Mouse (Mus musculus) thymus, adult 18-20 months (tissue): Measurements from ENCODE around the gene Arhgef16.

ENCODE experiments used
- DNase-seq, 2 experiments: peaks; one replicate each; pipeline ENCODE4 v3.0.0; 2022; ENCODE audit warnings: mixed read lengths in 2 of 2

Arhgef16 gene

DNA sequence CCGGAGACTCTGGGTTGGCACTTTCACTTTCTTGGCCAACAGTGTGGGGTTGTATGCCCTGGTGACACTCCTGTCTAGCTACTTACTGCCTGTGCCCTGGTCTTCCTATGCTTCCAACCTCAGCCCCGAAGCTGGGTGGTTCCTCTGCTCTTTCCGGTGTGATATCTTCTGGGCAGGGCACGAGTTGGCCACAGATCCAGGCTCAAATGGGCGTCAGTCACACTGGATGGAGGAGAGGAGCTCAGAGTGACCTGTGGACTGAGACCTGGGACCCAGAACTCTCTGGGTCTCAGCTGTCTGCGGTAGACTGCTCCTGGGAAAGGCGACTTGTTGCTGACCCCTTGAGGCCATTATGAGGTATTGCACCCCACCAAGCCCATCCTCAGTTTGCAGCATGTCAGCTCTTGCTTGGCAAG is at the start of gene Arhgef16:
Gene Arhgef16 (minus strand): TSS at position 211 of the 416 bp plus-strand sequence.
- no peak for DNase-seq

DNA sequence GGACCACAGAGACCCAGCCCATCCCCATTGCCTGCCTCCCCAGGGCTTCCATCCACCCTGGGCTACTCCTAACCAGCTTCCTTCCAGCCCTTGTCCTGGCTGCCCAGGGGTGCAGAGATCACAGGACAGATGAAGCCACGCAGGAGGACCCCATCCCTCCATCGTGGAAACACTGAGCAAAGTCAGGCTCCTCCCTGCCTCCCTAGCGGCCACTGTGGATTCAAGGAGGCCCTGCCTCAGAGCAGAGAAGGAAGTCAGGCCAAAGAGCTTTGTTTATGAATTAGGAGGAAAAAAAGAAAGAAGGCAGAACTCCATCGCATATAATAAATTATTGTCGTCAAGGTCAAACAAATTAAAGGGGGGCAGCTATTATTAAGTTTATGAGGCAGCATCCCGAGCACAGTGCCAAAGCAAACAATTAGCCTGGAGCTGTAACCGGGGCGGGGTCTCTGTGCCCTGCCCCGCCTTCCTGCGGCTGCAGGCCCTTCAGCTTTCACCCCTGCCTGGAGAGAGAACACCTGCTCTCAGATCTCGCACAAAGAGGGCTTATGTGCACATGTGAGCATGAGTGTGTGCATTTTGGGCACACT is 46.8 kb upstream of the Arhgef16 start:
- no peak for DNase-seq

DNA sequence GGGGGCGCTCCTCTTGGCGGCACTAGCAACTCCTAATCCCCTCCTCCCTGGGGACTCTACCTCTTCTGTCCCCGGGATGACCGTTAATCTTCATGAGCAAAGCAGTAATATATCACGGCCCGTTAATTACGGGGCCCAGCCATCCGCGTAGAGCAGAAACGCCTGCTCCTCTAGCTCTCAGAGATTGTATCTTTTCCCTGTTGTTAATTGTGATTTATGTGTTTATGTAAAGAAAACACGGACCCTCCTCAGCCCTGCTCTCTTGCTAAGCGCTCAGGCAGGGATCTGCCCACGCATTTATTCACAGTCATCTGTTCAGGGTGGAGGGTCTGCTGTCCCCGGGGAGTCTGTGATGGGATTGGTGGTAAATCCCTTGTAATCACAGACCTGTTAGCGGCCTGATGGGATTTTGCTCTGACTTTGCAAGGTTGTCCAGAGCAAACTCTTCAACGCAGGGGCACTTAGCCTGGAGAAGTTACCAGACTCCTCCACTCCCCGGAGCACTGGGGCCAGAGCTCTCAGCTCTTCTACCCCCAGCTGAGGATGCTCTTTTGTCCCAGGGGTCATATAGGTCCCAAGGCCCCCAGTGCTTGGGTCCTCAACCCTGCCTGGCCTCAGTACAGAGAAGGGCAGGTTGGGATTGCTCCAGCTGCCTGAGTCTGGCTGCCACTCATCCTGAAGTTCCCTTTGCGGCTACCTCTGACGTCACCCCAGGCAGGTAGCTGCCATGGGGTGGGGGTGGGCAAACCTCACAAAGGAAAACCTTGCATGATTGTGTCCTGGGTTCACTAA is 45.5 kb upstream of the Arhgef16 start:
- DNase-seq, result no peak

DNA sequence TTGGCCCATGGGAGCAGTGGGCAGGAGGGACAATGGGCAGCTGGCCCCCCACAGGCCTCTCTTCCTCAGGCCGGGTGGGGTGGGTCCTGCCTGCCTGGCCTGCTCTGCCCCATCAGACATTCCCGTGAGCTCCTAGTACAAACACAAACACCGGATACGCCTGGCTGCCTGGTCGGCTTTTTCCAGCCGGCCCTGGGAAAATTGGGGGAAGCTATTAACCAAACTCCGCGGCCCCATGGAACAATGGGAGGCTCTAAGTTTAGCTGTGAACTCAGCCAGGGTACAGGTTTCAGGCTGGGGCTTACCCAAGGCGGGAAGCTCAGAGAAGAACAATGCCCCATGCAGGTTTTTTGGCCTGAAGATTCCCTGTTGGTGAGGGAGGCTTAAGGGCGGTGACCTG is 35.2 kb upstream of the Arhgef16 start:
- DNase-seq, result no peak

DNA sequence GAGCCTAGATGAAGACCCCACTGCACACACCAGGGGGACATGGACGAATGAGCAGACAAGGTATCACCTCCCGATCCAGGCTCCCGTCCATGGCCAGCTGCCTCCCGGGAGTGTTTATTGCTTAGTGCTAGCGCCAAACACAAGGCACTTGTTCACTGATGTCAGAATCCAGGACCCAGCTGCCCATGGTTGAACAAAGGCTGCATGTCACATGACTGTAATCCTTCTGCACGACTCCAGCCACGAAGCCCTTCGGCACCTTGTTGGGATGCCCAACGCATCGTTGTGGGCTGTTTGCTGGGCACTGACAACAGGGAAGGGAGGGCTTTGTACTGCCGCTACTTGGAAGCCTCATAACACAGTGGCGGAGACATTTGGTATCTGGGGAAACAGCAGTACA is 34.3 kb upstream of the Arhgef16 start, which contains the start of gene B230104I21Rik:
Gene B230104I21Rik (plus strand): TSS at position 367 of the 400 bp plus-strand sequence.
- no peak for DNase-seq

DNA sequence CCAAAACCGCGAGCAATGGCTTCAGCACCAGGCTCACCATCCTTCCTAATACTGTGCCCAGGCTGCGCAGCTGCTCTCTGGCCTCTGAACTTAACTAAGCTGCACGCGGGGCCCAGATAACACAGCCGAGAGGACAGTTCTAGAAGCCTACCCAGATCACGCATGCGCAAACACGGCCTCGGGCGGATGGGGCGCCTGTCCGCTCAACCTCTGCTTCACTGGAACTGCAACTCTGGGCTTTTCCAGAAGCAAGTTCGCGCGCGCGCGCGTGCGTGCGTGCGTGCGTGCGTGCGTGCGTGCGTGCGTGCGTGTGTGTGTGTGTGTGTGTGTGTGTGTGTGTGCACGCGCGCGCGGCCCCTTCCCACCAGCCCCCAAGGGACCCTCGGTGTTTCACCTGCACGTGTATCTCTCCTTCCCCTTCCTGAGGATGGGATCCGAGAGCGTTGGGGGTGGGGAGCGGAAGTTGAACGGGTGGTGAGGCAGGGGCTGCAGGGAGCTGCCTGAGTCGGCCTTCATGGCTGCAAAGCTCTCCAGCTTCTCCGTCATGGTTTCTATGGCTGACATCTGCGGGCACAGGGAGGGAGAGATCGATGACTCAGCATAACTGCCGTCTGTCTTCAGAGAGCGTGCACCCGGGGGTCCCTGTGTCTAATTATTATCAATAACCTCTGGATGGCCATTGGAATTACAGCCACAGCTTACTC is 33.4 kb upstream of the Arhgef16 start:
- DNase-seq, result no peak

DNA sequence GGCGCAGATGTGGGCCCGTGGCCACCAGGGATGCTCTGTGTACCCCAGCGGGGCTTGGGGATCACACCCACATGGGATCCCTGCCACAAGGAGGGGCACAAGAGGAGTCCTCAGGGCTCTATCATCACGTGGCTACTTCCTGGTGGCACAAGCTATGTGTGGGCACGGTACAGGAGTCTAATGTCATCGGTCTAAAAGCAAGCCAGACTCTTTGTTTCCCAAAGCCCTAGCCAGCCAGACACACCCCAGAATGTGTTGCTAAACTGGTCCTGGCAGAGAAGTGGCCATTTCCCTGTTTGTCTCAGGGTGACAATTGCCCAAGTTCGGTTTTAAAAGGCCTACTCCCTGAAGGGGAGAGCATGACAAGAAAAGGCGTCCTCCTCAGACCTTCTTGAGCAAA is 31.8 kb upstream of the Arhgef16 start:
- no peak for DNase-seq

DNA sequence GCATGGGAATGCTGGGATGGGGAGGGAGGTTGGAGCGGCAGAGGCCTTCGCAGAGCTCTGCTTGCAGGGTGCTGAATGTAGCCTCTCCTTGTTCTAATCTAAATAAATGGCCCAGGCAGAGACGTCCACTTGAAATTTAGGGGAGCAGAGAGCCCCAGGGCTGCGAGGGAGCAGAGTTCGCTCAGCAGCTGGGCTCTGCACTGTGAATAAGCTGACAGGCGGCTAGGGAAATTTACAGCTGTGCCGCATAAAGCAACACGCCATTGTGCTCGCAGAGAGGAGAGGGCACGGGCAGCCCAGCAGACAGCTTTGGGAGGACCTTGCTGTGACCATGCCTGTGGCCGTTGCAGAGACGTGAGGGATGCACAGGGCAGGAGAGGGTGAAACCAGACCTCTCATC is 29.8 kb upstream of the Arhgef16 start:
- no peak for DNase-seq

DNA sequence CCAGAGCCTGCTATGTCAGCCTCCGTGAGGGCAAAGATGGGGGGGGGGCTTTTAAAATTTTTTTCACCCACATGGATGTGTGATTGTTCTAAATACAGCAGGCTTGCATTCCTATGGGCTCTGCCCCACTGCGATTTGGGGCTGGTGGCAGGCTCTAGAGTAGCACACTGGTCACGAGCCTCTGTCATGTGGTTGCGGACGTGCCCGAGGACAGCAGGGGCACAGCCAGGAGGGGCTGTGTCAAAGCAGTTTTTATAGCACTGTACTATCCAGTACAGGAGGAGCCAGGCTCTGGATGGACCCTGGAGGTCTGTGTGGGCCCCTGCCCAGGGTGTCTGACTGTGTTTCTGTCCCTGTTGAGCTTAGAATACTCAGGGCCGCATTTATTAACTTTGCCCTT is 28.5 kb upstream of the Arhgef16 start:
- DNase-seq, result no peak

DNA sequence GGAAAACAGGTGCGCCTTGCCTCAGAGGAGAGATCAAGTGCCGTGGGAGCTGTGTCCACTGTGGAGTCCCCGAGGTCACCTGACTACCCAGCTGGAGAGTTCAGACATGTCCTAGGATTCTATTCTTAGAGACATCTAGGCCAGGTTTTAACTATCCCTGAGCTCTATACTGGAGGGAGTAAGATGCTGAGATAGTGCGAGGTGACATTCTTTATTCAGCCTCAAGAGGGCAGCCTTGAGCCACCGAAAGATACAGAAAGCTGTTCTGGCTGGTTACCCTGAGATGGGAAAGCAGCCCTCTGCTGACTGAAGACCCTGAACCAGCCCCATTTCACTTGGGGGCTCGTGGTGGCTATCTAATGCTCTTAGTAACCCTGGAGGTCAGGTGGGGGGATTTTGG is 27.4 kb upstream of the Arhgef16 start:
- DNase-seq, result no peak

DNA sequence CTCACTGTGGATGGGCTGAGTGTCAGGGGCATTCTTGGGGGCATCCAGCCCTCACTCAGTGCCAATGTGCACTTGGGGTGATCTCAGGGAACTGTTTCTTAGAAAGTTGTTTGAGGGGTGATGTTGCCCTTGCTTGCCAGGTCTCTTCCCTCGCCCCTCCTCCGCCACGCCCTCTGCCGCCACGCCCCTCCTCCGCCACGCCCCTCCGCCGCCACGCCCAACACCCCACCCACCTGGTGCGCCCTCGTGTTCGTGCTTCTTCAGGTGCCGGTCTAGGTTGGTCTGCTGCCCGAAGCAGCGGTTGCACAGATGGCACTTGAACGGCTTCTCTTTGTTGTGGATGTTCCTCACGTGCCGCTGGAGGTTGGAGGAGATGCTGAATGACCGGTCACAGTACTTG is 27.0 kb upstream of the Arhgef16 start:
- no peak for DNase-seq

DNA sequence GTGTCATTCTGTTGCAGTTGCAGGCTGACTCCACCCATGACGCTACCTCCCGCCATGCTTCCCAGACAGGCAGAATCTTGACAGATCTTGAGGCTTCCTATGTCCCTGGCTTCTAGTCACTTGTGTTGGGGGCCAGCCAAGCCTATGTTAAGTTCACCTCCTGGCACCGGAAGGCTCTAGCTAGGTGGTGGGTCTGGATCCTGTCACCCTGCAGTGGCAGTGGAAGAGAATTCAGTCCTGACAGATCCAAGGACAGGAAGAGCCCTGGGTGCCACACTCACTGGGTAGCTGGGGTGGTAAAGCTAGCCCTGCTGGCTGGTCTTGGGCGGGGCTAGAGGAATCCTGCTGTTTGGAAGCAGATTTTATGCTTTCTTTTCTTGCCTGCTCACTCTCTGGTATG is 23.9 kb upstream of the Arhgef16 start:
- no peak for DNase-seq

DNA sequence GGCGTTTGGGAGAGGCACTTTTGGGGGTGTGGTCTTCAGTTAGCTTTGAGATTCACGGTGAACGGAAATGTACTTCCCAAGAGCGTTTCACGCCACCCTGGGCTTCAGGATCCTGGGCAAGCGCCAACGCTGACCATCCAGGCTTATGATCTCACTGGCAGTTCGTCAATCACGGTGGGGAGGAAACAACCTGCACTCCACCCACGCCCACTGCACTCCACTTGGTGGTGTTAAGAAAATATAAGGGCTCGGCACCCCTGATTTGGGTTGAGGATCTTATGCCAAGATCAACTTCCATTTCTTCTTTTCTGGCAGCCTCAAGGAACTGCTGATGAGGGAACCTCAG is 12.1 kb upstream of the Arhgef16 start:
- no peak for DNase-seq

DNA sequence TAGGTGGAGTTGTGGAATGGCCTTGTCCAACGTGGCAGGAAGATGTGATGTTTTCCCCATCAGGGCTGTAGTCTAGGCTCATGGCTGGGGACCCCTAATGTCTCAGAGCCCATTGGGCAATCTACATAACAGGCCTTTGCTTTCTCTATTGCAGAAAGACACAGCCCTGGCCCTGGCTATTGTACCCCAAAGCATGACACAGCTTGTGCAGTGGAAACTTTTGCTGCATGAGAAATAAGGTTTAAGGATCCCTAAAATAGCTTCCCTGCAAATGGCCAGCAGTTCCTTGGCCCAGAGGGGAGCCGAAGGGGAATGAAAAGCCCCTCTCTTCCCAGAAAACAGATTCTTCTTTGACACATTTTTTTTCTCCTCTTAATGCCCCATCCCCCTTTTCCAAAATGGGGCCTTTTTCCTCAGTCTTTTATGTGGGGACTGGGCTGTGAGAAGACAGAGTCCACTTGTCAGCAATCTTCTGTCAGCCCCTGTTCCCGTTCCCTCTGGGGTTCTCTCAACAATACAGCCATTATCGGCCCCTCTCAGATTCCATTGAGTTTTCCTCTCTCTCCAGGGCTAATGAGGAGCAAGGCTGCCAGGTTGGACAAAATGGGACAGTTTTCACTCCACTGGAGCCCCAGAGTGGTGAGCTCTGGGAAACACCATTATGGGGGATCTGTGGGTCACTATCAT is 11.6 kb upstream of the Arhgef16 start:
- no peak for DNase-seq

DNA sequence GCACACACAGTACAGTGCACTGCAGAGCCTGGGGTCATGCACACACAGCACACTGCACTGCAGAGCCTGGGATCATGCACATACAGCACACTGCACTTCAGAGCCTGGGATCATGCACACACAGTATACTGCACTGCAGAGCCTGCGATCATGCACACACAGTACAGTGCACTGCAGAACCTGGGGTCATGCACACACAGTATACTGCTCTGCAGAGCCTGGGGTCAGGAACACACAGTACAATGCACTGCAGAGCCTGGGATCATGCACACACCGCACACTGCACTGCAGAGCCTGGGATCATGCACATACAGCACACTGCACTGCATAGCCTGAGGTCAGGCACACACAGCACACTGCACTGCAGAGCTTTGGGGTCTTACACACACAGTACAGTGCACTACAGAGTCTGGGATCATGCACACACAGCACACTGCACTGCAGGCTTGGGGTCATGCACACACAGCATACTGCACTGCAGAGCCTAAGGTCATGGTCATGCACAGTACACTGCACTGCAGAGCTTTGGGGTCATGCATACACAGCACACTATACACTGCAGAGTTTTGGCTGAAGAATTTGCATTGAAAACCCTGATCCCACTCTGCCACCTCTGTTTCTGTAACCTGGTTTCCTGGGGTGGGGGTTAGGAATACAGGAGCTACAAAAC is 10.8 kb upstream of the Arhgef16 start:
- DNase-seq, result no peak

DNA sequence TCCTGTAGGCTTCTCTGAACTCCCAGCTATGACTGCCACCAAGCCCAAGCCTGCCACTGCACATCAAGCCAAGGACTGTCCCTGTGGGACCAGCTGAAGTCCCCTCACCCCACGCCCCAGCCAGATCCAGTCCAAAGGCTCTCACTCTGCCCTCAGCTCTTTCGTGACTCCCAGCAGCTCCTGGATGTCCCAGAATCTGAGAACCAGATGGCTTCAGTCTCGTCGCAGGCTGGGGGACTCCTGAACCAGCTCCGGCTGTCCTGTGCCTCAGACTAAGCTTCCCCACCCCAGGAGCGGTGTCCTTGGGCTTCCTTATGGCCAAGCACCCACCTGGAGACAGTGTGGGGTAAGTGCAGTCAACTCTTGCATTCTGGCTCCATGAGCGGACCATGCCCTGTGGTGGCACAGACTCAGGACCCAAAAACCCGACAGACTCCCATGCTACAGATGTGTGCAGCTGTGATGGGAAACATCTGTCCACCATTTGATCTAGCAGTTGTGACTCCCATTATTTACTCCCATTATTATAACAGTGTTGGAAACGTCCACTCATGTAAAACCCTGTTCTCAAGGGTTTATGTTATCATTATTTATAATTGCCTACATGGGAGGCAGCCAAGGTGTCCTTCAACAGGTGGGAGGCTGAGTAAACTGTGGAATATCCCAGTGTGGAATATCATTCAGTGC is 9.2 kb upstream of the Arhgef16 start:
- DNase-seq, result no peak

DNA sequence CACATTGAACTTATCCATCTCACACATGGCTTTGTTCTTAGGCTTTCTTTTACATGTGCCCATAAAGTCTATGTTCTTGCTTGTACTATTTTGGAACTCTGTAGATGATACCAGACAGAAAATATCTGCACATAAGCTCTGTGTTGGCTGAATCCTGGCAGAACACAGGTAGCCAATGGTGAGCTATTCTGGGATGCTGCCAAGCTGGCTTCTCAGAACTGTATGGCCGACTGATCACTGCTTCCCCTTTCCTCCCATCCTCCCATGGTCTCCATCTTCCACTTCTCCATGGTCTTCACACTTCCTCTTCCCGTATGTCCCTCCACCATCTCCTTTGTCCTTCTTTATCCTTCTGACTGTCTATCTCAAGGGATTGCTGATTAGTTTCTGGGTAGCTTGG is 7.7 kb upstream of the Arhgef16 start:
- no peak for DNase-seq

DNA sequence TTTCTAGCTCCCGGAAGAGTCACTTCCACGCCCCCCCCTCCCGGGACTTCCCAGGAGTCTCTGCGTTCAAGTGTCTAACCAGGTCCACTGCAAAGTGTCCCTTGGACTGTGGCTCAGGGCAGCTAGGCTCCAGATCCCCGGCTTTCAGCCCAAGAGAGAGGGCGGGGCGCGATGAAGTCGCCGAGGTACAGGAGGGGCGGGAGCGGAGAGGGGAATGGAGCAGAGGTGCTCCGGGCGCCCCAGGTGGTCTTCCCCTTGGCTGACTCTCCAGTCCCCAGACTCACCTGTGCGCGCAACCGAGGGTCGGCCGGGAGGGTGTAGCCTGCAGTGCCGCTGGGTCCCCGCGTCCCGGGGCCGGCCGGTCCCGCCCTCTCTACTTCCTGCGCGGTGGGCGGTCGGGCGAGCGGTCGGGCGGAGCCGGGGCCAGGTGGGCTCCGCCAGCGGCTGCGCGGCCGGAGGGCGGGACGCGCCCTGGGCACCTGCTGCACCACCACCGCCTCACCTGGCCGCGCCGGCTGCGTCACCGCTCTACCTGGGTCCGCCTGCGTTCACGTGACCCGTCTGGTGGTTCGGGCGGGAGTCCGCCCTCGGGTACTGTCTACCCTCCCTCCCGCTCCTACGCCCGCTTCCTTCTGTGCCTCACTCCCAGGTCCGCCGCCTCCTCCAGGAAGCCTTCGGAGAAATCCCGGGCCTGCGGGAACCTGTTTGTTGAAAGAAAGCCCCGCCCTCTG is 1.8 kb downstream of the Arhgef16 start:
- DNase-seq, result no peak

DNA sequence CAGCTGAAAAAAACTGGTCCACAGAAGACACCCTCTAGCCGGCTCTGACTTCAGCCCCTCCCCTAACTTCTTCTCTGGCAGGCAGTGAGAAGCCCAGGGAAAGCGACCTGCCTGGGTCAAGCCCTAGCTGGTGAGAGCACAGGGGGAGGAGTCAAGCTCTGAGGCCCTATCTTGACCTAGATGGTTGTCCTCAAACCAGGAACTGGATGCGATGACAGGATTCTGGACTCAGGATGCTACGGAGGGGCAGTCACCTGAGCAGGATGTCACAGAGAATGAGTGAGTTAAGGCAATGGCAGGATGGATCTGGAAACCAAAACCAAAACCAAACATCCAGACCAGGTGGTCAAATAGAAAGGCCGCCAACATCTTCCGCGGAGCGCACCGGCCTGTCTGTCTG is 3.7 kb downstream of the Arhgef16 start:
- DNase-seq, result no peak

DNA sequence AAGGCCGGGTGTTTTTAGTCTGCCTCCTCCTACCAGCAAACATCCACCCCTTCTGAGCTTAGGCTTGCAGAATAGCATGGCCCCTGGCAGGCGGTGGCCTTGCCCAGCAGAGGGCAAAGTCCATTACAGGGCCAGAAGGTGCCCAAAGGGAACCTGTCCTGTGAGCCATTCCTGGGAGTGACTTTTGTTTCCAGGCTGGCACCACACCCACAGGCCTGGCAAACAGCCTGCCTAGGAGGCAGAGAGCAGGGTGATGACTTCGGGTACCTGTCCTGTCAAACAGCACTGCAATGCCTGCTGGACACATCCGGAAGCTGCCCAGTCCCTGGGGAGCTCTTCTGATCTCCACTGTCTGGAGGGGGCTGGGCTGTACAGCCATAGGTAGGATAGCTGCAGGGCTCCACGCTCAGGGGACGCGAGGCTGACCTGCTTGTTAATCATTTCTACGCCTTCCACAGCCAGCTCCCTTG is 7.2 kb downstream of the Arhgef16 start:
- DNase-seq, result no peak

DNA sequence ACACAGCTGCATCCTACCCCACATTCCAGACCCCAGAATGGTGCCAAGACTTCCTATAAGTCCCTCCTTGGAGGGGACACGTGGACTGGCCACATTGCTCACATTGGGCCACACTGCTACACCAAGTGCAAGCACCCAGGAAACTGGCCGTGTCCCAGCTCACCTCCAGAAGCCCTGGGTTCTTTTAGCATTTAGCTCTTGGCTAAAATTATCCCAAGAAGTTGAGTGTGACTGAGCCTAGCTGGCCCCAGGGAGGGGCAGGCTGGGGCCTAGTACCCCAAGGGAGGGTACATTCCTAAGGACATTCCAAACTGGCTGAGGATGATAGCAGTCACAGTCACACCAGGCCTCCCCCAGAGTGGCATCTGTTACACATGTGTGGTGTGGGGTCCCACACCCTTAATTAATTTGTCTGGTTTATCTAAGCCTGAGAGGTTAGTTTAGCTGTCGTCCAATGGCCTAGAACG is 7.7 kb downstream of the Arhgef16 start:
- DNase-seq, result no peak
